Mouse (Mus musculus): ENCODE data around the gene Micall2.
A peak's percentile ranks its signal among the peaks of the same experiment; 100 is the strongest.

Micall2 gene

GRCm38 (mm10) chr5:139681832-139682630 lies 54.1 kb downstream of the Micall2 start:
- no peak for DNase-seq

GRCm38 (mm10) chr5:139675707-139675967 lies 60.5 kb downstream of the Micall2 start:
- DNase-seq, result no peak

- no peak for DNase-seq
Observed at GRCm38 (mm10) chr5:139674940-139675706, 61.0 kb downstream of the Micall2 start.

GRCm38 (mm10) chr5:139669380-139669779 lies 66.8 kb downstream of the Micall2 start:
- DNase-seq, result peak in 1 of 2 experiments; percentile 40

GRCm38 (mm10) chr5:139668494-139668893 lies 67.6 kb downstream of the Micall2 start:
- peak; percentile 71 to 75 for DNase-seq

GRCm38 (mm10) chr5:139666496-139666895 lies 69.6 kb downstream of the Micall2 start:
- DNase-seq, result no peak

- DNase-seq, result no peak
Observed at GRCm38 (mm10) chr5:139665375-139665774, 70.8 kb downstream of the Micall2 start.

GRCm38 (mm10) chr5:139661713-139662112 lies 74.4 kb downstream of the Micall2 start:
- no peak for DNase-seq

- no peak for DNase-seq
Observed at GRCm38 (mm10) chr5:139659307-139659706, 76.8 kb downstream of the Micall2 start.

GRCm38 (mm10) chr5:139658865-139659264 lies 77.3 kb downstream of the Micall2 start:
- no peak for DNase-seq

- DNase-seq, result no peak
Observed at GRCm38 (mm10) chr5:139657959-139658602, 78.1 kb downstream of the Micall2 start.
